Mouse (Mus musculus): ENCODE results near the gene Gm13695.
"Not testable (repeated sequence)": the region's sequence is repeated elsewhere in the genome, so short reads cannot be mapped to it uniquely, and the experiment has no call there.

DNA sequence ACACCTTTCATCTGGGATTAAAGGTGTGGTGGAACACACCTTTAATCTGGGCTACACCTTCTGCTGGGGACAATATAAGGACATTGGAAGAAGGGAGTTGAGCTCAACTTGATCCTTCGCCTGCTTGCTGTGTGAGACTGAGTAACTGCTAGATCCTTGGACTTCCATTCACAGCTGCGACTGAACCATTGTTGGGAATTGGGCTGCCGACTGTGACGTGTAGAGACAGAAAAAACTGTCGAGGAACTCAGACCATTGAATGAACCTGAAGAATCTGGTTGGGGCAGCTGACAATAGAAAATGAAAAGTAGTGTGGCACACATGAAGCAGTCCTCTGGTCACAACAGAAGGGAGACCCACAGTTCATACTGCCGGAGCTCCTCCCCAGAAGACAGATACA lies 5.7 kb downstream of the Gm13695 start, which contains the start of gene Gm13696:
- TF ChIP-seq CTCF (IDR thresholded peaks at IDR 0.05); POLR2A (IDR thresholded peaks at IDR 0.05; ENCODE audit: insufficient read depth, low read depth, low read length): not testable (repeated sequence)
